Mouse (Mus musculus) embryo, embryonic 10 days (tissue): Measurements from ENCODE around the gene Nxph4.

Experiments
- DNase-seq: peaks from one replicate; pipeline ENCODE4 v3.0.0-alpha.2; 2015; ENCODE audit warnings: low spot score

Gene Nxph4

DNA sequence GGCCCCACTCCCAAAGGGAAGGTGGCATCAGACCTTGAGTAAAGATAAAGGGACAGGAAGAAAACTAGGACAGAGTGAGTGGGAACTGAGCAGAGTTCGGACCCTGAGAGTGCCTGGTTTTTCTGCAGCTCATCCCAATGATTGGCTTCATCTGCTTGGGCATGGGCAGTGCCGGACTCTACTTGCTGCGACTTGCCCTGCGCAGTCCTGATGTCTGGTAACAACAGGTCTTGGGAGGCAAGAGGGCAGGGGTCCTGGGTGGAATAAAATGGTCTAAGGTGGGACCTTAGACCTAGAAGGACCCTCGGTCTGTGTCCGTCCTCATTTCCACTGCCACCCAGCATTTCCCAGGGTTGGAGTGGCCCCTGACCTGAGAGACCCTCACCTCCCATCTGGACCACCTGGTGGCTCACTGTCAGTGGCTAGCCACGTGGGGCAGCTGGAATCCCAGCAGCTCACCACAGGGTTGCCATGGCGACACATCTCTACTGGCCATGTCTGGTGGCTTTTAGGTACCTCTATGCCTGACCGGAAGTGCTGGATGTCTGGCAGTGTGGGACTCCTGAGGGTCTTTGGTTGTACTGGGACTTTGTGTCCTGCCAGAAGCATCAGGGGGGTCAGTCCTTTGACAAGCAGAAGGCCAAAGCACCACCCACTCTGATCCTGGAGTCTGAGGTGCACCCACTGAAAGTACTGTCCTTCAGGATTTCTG is 18.9 kb downstream of the Nxph4 start:
- peak; percentile 73 for DNase-seq

GRCm38 (mm10) chr10:127514764-127515163 is 19.6 kb downstream of the Nxph4 start, which contains the start of gene Ndufa4l2:
Gene Ndufa4l2 (plus strand): TSS chr10:127514967.
- DNase-seq = no peak

DNA sequence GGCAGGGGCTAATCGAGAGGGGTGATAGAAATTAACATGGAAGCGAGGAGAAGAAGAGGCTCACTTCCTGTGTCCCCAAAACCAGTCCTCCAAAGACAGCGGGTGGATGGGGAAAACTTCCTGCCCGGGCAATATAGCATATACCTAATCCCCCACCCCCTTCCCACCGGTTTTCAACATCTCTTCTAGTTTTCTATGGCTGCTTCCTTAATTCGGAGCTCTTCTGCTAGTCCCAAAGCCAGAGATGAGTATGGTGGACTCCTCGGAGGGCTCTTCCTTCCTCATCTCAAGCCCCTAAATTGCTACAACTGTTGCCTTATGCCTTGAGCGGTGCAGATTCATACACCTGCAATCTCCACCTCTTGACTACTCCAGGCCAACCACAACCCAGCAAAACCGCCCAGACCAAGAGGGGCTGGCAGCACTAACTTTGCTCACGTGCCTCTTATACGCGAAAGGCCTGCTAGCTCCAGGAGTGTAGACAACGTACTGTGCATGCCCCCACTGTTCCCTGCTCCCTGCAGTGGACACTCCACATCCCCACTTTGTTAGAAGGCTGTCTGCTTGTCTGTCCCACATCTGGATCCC is 20.2 kb downstream of the Nxph4 start:
- DNase-seq = no peak

GRCm38 (mm10) chr10:127513501-127514091 is 20.8 kb downstream of the Nxph4 start:
- DNase-seq = no peak

DNA sequence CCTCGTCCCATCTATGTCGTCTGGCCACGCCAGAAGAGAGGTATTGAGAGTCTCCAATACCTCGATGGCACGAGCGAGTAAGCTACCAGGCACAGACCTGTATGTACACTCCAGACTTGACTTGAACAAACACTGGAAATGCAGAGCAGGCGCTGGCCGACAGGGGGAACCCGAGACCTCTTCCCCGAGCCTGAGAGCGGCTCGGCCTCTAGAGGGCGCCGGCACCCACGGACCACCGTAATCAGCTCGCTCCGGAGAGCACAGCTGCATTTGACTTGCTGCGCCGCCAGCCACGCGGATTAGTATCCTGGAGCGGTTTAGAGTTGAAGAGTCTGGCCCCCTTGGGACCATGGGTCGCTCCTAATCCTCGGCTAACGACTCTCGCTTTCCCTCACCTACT is 21.5 kb downstream of the Nxph4 start:
- DNase-seq = peak; percentile 95

DNA sequence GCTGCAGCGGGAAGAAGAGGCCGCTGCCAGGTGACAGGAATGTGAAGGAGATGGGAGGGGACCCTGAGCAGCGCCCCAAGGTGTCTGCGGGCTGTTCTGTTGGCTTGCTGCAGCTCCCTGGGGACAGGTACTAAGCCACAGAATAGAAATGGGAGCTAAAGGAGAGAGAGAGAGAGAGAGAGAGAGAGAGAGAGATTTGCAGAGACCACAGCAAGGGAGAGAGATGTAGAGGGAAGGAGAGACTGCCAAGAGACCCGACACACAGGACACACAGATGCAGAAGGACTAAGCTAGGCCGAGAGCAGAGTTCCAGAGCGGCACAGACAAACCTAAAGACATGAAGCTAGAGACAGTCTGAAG is 22.1 kb downstream of the Nxph4 start:
- DNase-seq = no peak

GRCm38 (mm10) chr10:127511634-127512306 is 22.6 kb downstream of the Nxph4 start:
- DNase-seq = peak; percentile 65

- peak; percentile 28 for DNase-seq
Observed at GRCm38 (mm10) chr10:127510895-127511617, 23.3 kb downstream of the Nxph4 start.

- DNase-seq = peak; percentile 72
Observed at GRCm38 (mm10) chr10:127509837-127510701, 24.3 kb downstream of the Nxph4 start.

DNA sequence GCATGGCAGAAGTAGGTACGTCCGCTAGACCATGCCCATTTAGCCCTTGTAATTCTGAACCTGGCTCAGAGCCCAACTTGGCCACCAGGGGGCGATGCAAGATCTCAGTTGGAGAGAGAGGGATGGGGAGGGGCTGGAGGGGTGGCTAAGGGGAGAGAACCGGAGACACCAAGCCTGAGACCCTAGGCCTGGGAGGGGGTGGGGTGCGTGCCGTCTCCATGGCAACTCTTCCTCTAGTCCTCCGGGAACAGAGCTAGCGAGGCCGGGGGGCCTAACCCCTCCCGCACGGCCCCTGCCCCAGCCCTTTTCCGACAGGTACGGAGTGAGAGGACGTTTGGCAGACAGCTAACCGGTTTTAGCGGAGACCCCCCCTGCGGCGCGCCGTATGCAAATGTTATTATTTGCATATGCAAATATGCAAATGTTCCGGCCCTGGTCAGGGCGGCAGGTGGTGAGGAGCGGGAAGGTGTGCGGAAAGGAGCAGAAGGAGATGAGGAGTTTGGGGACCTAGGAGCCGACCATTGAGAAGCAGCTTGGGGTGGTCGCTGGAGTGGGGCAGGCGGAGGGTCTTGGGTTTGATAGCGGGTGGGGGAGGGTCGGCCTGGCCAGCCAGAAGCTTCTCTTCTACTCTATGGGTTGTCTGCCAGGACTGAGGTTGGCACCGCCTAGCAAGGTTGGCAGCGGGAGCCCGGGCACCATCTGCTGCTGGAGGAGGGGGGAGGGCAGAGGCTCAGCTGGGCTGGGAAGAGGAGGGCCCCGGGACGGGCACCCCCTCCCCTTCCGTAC is 25.1 kb downstream of the Nxph4 start:
- DNase-seq = peak; percentile 95

- peak; percentile 87 for DNase-seq
Observed at GRCm38 (mm10) chr10:127508239-127508638, 26.1 kb downstream of the Nxph4 start.

GRCm38 (mm10) chr10:127500894-127501893 is 33.2 kb downstream of the Nxph4 start, which contains the start of gene Stac3:
Gene Stac3 (plus strand): TSS chr10:127501686.
- no peak for DNase-seq

- no peak for DNase-seq
Observed at GRCm38 (mm10) chr10:127500042-127500441, 34.3 kb downstream of the Nxph4 start.

- DNase-seq = no peak
Observed at GRCm38 (mm10) chr10:127499516-127499915, 34.8 kb downstream of the Nxph4 start.

GRCm38 (mm10) chr10:127496156-127496555 is 38.2 kb downstream of the Nxph4 start:
- DNase-seq = no peak

DNA sequence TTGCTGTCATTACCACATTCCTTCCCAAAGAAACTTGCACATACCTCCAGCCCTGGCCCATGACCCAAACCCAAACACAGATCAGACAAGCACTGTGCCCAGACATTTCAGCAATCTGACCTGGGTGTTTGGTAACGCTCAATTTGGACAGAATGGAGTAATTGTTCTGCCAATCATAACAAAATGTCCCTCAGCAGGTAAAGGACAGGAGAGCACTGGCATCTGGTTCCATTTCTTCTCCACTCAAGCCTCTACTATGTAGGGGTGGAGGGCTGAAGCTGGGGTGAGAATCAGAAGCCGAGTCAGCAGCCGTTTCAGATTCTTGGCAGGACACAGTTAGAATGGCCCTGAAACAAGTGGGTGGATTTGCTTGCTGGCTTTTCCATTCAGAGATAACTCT is 42.2 kb downstream of the Nxph4 start:
- DNase-seq = no peak

DNA sequence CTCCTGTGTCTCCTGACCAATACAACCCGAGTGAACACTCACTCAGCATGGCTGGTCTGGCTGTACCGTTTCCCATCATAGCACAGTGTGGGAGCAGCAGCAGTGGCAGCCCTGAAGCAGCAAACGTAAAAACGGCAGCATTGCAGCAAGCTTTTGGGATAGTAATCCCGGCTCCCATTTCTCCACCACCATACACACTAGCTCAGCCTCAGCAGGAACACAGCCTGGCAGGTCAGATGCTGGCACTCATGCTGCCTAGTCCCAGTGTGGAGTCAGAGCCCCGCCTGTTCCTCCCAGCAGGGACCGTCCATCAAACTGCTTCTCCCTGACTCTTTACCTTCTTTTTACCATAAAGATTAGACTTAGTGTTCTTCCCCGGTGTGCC is 43.2 kb downstream of the Nxph4 start:
- DNase-seq = no peak

GRCm38 (mm10) chr10:127490160-127491127 is 43.9 kb downstream of the Nxph4 start:
- no peak for DNase-seq
